33 mouse cellular contexts compared by ENCODE assay signal in genomic region chr9:122810212-122810611, GRCm38 (mm10). TPM values are rescaled to one million over a fixed set of nuclear protein-coding genes. Genes with fewer than 3 reads are reported as not detected.
DNase-seq lines count a peak whose midpoint lies in the region; ATAC-seq and TF ChIP-seq lines count a peak whose summit lies in the region.
"Had no signal": no experiment of that assay in that cellular context is flagged by ENCODE, and none has a peak within 500 bp of the region (broad histone marks: within the 10 kb centered on the region; RNA-seq: fewer than 3 reads in every experiment).

No protein-coding gene starts in this region.

- peaks cover 12% of the 10 kb centered on the region for H3K4me1 ChIP-seq in heart, embryonic 10.5 days
- H3K4me1 ChIP-seq in heart, postnatal 0 days (ENCODE audit: control insufficient read depth, insufficient read depth), result peaks cover 13% of the 10 kb centered on the region; the same call in 1 of the 2 replicates
- H3K4me1 ChIP-seq in midbrain, embryonic 13.5 days (replicated peaks), result peaks cover 12% of the 10 kb centered on the region
- H3K4me1 ChIP-seq in liver, embryonic 11.5 days (replicated peaks; ENCODE audit: control insufficient read depth, insufficient read depth, low read length), result peaks cover 8% of the 10 kb centered on the region

- H3K9ac ChIP-seq in heart, postnatal 0 days (replicated peaks; ENCODE audit: low read depth, low read length), result no peak overlapping the region
- no peak overlapping the region for H3K9ac ChIP-seq in midbrain, embryonic 13.5 days (replicated peaks)
- H3K9ac ChIP-seq in liver, embryonic 11.5 days (ENCODE audit: low read depth, low read length), result no peak overlapping the region
- H3K9ac ChIP-seq: forebrain, embryonic 13.5 days; hindbrain, embryonic 12.5 days; liver, embryonic 13.5 days had no signal

- no peaks in the 10 kb centered on the region for H3K27me3 ChIP-seq in heart, embryonic 10.5 days (ENCODE audit: insufficient read depth, poor library complexity, severe bottlenecking)
- H3K27me3 ChIP-seq in heart, postnatal 0 days (ENCODE audit: control insufficient read depth, insufficient read depth, low read length), result no peaks in the 10 kb centered on the region
- H3K27me3 ChIP-seq in midbrain, embryonic 13.5 days, result no peaks in the 10 kb centered on the region
- H3K27me3 ChIP-seq in liver, embryonic 11.5 days (replicated peaks; ENCODE audit: control insufficient read depth, insufficient read depth, low read length), result no peaks in the 10 kb centered on the region
- H3K27me3 ChIP-seq: CH12.LX; forebrain, embryonic 13.5 days; hindbrain, embryonic 12.5 days; liver, embryonic 13.5 days had no signal

- 63% methylated on average over 3 of the region's 3 CpGs for WGBS in heart, embryonic 10.5 days
- 28% methylated on average over 3 of the region's 3 CpGs for WGBS in heart, postnatal 0 days
- WGBS in midbrain, embryonic 13.5 days, result 92% methylated on average over 3 of the region's 3 CpGs
- 81% methylated on average over 3 of the region's 3 CpGs for WGBS in liver, embryonic 11.5 days

- no peaks in the 10 kb centered on the region for H3K9me3 ChIP-seq in heart, embryonic 10.5 days
- H3K9me3 ChIP-seq in heart, postnatal 0 days (replicated peaks; ENCODE audit: control insufficient read depth, low read length), result no peaks in the 10 kb centered on the region
- H3K9me3 ChIP-seq in midbrain, embryonic 13.5 days, result no peaks in the 10 kb centered on the region
- H3K9me3 ChIP-seq in liver, embryonic 11.5 days (ENCODE audit: control insufficient read depth, low read length), result no peaks in the 10 kb centered on the region
- H3K9me3 ChIP-seq: forebrain, embryonic 13.5 days; hindbrain, embryonic 12.5 days; liver, embryonic 13.5 days had no signal

- DNase-seq in adrenal gland, postnatal 14 days, result peak; percentile 11
- no peak for DNase-seq in adrenal gland, postnatal 25 days
- peak; percentile 51 to 66 for DNase-seq in heart, adult 18-20 months
- no peak for DNase-seq in heart, embryonic 10.5 days (ENCODE audit: low spot score)
- peak; percentile 83 for DNase-seq in heart, postnatal 0 days (ENCODE audit: low spot score)
- DNase-seq in skeletal muscle tissue, adult 2 months (ENCODE audit: low read depth, low spot score), result peak; percentile 68
- DNase-seq in liver, embryonic 11.5 days (ENCODE audit: low spot score), result no peak
- DNase-seq: cerebellum, adult 9-10 months; cerebellum, postnatal 36 days; kidney, adult 8-10 months; kidney, postnatal 4 days; layer of hippocampus, postnatal 36 days; left cerebral cortex, postnatal 4 days; liver, embryonic 13.5 days; lung, adult 18-20 months; midbrain, embryonic 14.5 days; right cerebral cortex, postnatal 25 days; spleen, adult 18-20 months; thymus, postnatal 25 days had no signal

- ATAC-seq in heart, postnatal 0 days (ENCODE audit: insufficient read depth, low read depth), result peak; percentile 40; the same call in 1 of the 2 replicates
- no peak for ATAC-seq in midbrain, embryonic 13.5 days
- ATAC-seq in liver, embryonic 11.5 days (replicated peaks; ENCODE audit: low FRiP score), result no peak
- ATAC-seq: activated CD4-positive, CD25-positive, alpha-beta regulatory T cell, adult 4 months; forebrain, embryonic 13.5 days; intestine, embryonic 16.5 days; lung, postnatal 0 days had no signal

- no peak overlapping the region for H3K27ac ChIP-seq in heart, embryonic 10.5 days
- H3K27ac ChIP-seq in heart, postnatal 0 days (ENCODE audit: low read depth), result peak overlapping the region; percentile 46
- H3K27ac ChIP-seq in midbrain, embryonic 13.5 days, result no peak overlapping the region
- H3K27ac ChIP-seq in liver, embryonic 11.5 days (ENCODE audit: low read depth, low read length), result no peak overlapping the region
- H3K27ac ChIP-seq: forebrain, embryonic 13.5 days; hindbrain, embryonic 12.5 days; kidney, postnatal 0 days; liver, embryonic 13.5 days; macrophage had no signal

- no peak for TF ChIP-seq EP300 in heart, postnatal 0 days (IDR thresholded peaks at IDR 0.05; ENCODE audit: low read depth)

- TF ChIP-seq CTCF in heart, postnatal 0 days (IDR thresholded peaks at IDR 0.05; ENCODE audit: low read depth), result no peak

- no peak overlapping the region for H3K4me2 ChIP-seq in heart, postnatal 0 days (ENCODE audit: low read depth, low read length)
- H3K4me2 ChIP-seq in midbrain, embryonic 13.5 days (replicated peaks), result no peak overlapping the region
- no peak overlapping the region for H3K4me2 ChIP-seq in liver, embryonic 11.5 days
- H3K4me2 ChIP-seq: forebrain, embryonic 13.5 days; hindbrain, embryonic 12.5 days; liver, embryonic 13.5 days had no signal

- H3K36me3 ChIP-seq in heart, embryonic 10.5 days, result no peaks in the 10 kb centered on the region
- peaks cover 3% of the 10 kb centered on the region; the same call in 1 of the 2 replicates for H3K36me3 ChIP-seq in heart, postnatal 0 days (replicated peaks; ENCODE audit: control insufficient read depth, insufficient read depth, low read length)
- H3K36me3 ChIP-seq in midbrain, embryonic 13.5 days, result peaks cover 23% of the 10 kb centered on the region
- no peaks in the 10 kb centered on the region for H3K36me3 ChIP-seq in liver, embryonic 11.5 days (ENCODE audit: control insufficient read depth, insufficient read depth, low read length)
- H3K36me3 ChIP-seq: liver, embryonic 13.5 days had no signal

- H3K4me3 ChIP-seq in heart, embryonic 10.5 days, result no peak overlapping the region
- H3K4me3 ChIP-seq in heart, postnatal 0 days (ENCODE audit: low read depth, low read length), result no peak overlapping the region
- no peak overlapping the region for H3K4me3 ChIP-seq in midbrain, embryonic 13.5 days (replicated peaks)
- H3K4me3 ChIP-seq in liver, embryonic 11.5 days (ENCODE audit: low read depth, low read length), result no peak overlapping the region
- H3K4me3 ChIP-seq: forebrain, embryonic 13.5 days; hindbrain, embryonic 12.5 days; liver, embryonic 13.5 days had no signal

RNA-seq across cellular contexts. Expression of gene Tcaim, which starts 4.9 kb away (rescaled TPM):
- total RNA-seq in adrenal gland, postnatal 14 days (2021), result 16.7 and 17.7 TPM in 2 replicates
- total RNA-seq in adrenal gland, postnatal 25 days (2021), result 20.3 and 23.9 TPM in 2 replicates
- total RNA-seq in heart, adult 18-20 months (2021), result 10 to 100 TPM; 45.2 to 47.6 TPM
- polyA plus RNA-seq in heart, embryonic 10.5 days (2016; fragmentation: Nextera tagmentation; extraction: Ambion mirVana), result 3.2 and 4.5 TPM in 2 replicates
- 4.0 and 6.5 TPM in 2 replicates for total RNA-seq in heart, postnatal 0 days (2014; rRNA removed; ENCODE audit: low replicate concordance)
- polyA plus RNA-seq in heart, postnatal 0 days (2015; fragmentation: Nextera tagmentation; extraction: Ambion mirVana), result 9.8 and 10.0 TPM in 2 replicates
- 8.1 and 8.2 TPM in 2 replicates for polyA plus RNA-seq in midbrain, embryonic 13.5 days (2015; fragmentation: Nextera tagmentation; extraction: Ambion mirVana)
- polyA plus RNA-seq in liver, embryonic 11.5 days (2014; fragmentation: Nextera tagmentation; extraction: Ambion mirVana), result 2.8 and 4.8 TPM in 2 replicates

RNA-seq across cellular contexts. Expression of gene Gm35549, which starts 33.6 kb away (rescaled TPM):
- total RNA-seq in adrenal gland, postnatal 14 days (2021), result not detected in 2 replicates
- not detected in 2 replicates for total RNA-seq in adrenal gland, postnatal 25 days (2021)
- not detected for total RNA-seq in heart, adult 18-20 months (2021)
- polyA plus RNA-seq in heart, embryonic 10.5 days (2016; fragmentation: Nextera tagmentation; extraction: Ambion mirVana), result not detected in 2 replicates
- not detected in 2 replicates for total RNA-seq in heart, postnatal 0 days (2014; rRNA removed; ENCODE audit: low replicate concordance)
- 0.20 TPM in 1 of 2 replicates, not detected in the other for polyA plus RNA-seq in heart, postnatal 0 days (2015; fragmentation: Nextera tagmentation; extraction: Ambion mirVana)
- 0.28 TPM in 1 of 2 replicates, not detected in the other for polyA plus RNA-seq in midbrain, embryonic 13.5 days (2015; fragmentation: Nextera tagmentation; extraction: Ambion mirVana)
- polyA plus RNA-seq in liver, embryonic 11.5 days (2014; fragmentation: Nextera tagmentation; extraction: Ambion mirVana), result not detected in 2 replicates
- total RNA-seq: adrenal gland, adult 2 months; CH12.LX; layer of hippocampus, adult 8-10 months; layer of hippocampus, postnatal 36 days; left cerebral cortex, postnatal 4 days; megakaryocyte-erythroid progenitor cell, adult 5-6 weeks; monocyte, adult 5-6 weeks had no signal
- polyA plus RNA-seq: adrenal gland, adult 2 months; forebrain, embryonic 13.5 days; heart, embryonic 14.5 days; intestine, embryonic 16.5 days; liver, embryonic 13.5 days; macrophage had no signal

RNA-seq across cellular contexts. Expression of gene Zfp445, which starts 55.6 kb away (rescaled TPM):
- 100 and 106 TPM in 2 replicates for total RNA-seq in adrenal gland, postnatal 14 days (2021)
- 118 and 138 TPM in 2 replicates for total RNA-seq in adrenal gland, postnatal 25 days (2021)
- 10 to 100 TPM; 55.1 to 62.7 TPM for total RNA-seq in heart, adult 18-20 months (2021)
- 47.4 and 50.7 TPM in 2 replicates for polyA plus RNA-seq in heart, embryonic 10.5 days (2016; fragmentation: Nextera tagmentation; extraction: Ambion mirVana)
- 51.3 and 72.3 TPM in 2 replicates for total RNA-seq in heart, postnatal 0 days (2014; rRNA removed; ENCODE audit: low replicate concordance)
- polyA plus RNA-seq in heart, postnatal 0 days (2015; fragmentation: Nextera tagmentation; extraction: Ambion mirVana), result 19.0 and 24.6 TPM in 2 replicates
- 109 and 116 TPM in 2 replicates for polyA plus RNA-seq in midbrain, embryonic 13.5 days (2015; fragmentation: Nextera tagmentation; extraction: Ambion mirVana)
- polyA plus RNA-seq in liver, embryonic 11.5 days (2014; fragmentation: Nextera tagmentation; extraction: Ambion mirVana), result 43.5 and 50.2 TPM in 2 replicates

Comparison
In these comparisons a context has a peak if more than half of its experiments do, and no peak if none do; other contexts are left out.
1. DNase-seq: peak in adrenal gland, postnatal 14 days (single experiment), heart, adult 18-20 months (2 of 2), heart, postnatal 0 days (single experiment) and skeletal muscle tissue, adult 2 months (single experiment); none in adrenal gland, postnatal 25 days (single experiment), heart, embryonic 10.5 days (single experiment) and liver, embryonic 11.5 days (single experiment).